Mouse (Mus musculus) stomach, postnatal 0 days (tissue): ENCODE measurements at regions not wholly inside any gene's neighbourhood (a gene's known extent, or its start where the extent isn't known, plus 50 kb on each side); places are given as distances from the start of the nearest gene placed in this dataset.

Experiments
- CTCF ChIP-seq: IDR thresholded peaks from 2 replicates; pipeline ENCODE4 v1.5.1; 2016; ENCODE audit warnings: antibody characterized with exemption, low read depth, mild to moderate bottlenecking, moderate library complexity
- EP300 ChIP-seq: optimal IDR thresholded peaks from 2 replicates; pipeline ENCODE3; 2016; ENCODE audit warnings: antibody characterized with exemption

DNA sequence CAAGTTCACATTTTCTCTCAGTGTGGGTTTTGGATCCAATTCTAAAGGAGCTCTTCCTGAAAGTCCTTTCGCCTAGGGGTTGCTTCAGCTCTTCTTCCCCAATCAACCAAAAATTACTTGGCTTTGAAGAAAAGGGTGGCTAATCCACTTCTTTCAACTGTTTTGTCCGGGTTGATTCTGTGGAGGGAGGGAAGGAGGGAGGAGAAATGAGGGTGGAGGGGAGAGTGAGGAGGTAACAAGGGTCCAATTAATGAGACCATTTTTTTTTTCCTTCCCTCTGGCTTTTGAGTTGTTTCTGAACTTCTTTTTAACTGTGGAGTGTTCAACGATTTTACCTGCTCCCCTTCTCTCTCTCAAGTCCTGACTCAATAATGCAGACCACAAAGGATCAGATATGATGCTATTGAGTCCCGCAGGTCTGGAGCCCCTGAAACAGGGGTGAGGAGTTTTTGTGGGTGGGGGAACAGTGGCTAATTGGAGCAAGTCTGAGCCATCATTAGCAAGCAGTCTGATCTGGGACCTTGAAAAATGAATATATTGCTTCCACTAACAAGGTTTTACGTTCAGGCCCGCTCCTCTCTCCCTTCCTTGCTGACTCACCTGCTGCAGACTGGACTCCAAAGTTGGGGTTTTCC is 61.0 kb upstream of the Nepro start:
- TF ChIP-seq CTCF, result no peak
- TF ChIP-seq EP300, result no peak
